Mouse (Mus musculus) ES-E14 (cell line): ENCODE measurements around the gene Akap7.

ENCODE experiments used
- CHD2 ChIP-seq: IDR thresholded peaks from 2 replicates; pipeline ENCODE4 v1.6.1; 2014; ENCODE audit warnings: mild to moderate bottlenecking, low read depth, low read length, inconsistent platforms
- HCFC1 ChIP-seq: IDR thresholded peaks from 2 replicates; pipeline ENCODE4 v1.6.1; 2012; ENCODE audit warnings: low read length, inconsistent platforms, borderline replicate concordance; ENCODE audit not compliant: insufficient read depth
- MAFK ChIP-seq: IDR thresholded peaks from 2 replicates; pipeline ENCODE4 v1.6.1; 2014; ENCODE audit warnings: mild to moderate bottlenecking, low read depth, low read length, inconsistent platforms; ENCODE audit not compliant: insufficient read depth
- ZNF384 ChIP-seq: IDR thresholded peaks from 2 replicates; pipeline ENCODE4 v1.6.1; 2012; ENCODE audit warnings: low read depth, low read length, inconsistent platforms

- TF ChIP-seq HCFC1 (no peak), ZNF384 (no peak), CHD2 (no peak), MAFK (no peak)
These were observed 24.3 kb downstream of the Akap7 start for GRCm38 (mm10) chr10:25283397-25283796.
